Mouse (Mus musculus) G1E (cell line): Measurements from ENCODE around the gene Ahnak. TPM values are rescaled to one million over a fixed set of nuclear protein-coding genes. Genes with fewer than 3 reads are reported as not detected.
A peak's percentile ranks its signal among the peaks of the same experiment; 100 is the strongest.
"Not testable (repeated sequence)": the region's sequence is repeated elsewhere in the genome, so short reads cannot be mapped to it uniquely, and the experiment has no call there.

ENCODE experiments used
- ATAC-seq: 2 replicates; pipeline ENCODE4 v1.8.0; 2016; ENCODE audit warnings: mild to moderate bottlenecking; ENCODE audit not compliant: insufficient number of reproducible peaks, poor library complexity, low FRiP score, severe bottlenecking; ENCODE audit errors: extremely low read depth
- DNase-seq: peaks from one replicate; pipeline ENCODE4 v3.0.0; 2012; ENCODE audit warnings: low spot score
- H3K27me3 ChIP-seq: 2 replicates; pipeline ENCODE4 v1.6.1; 2012; ENCODE audit warnings: mild to moderate bottlenecking, low read length, inconsistent platforms; ENCODE audit not compliant: insufficient read depth
- H3K36me3 ChIP-seq: replicated peaks from 2 replicates; pipeline ENCODE3; 2012; ENCODE audit warnings: mild to moderate bottlenecking, inconsistent platforms
- H3K4me1 ChIP-seq: 2 replicates; pipeline ENCODE4 v1.6.1; 2012; ENCODE audit warnings: low read depth, low read length, inconsistent platforms, mixed read lengths; ENCODE audit not compliant: insufficient read depth
- H3K4me3 ChIP-seq: 2 replicates; pipeline ENCODE4 v1.5.1; 2012; ENCODE audit warnings: low read depth, mild to moderate bottlenecking, inconsistent platforms, low read length, moderate library complexity, mixed read lengths
- H3K9me3 ChIP-seq: replicated peaks from 2 replicates; pipeline ENCODE4 v1.6.1; 2012; ENCODE audit warnings: inconsistent platforms
- CTCF ChIP-seq: IDR thresholded peaks from 2 replicates; pipeline ENCODE4 v1.5.1; 2012; ENCODE audit warnings: low read depth, low read length, inconsistent platforms, mixed read lengths
- GATA1 ChIP-seq: IDR thresholded peaks from 2 replicates; pipeline ENCODE4 v1.6.1; 2012; ENCODE audit warnings: borderline replicate concordance, low read length, inconsistent platforms, mixed read lengths
- GATA2 ChIP-seq: IDR thresholded peaks from 2 replicates; pipeline ENCODE4 v1.6.1; 2012; ENCODE audit warnings: low read depth, low read length, inconsistent platforms, borderline replicate concordance
- POLR2AphosphoS5 ChIP-seq: IDR thresholded peaks from 2 replicates; pipeline ENCODE4 v1.6.1; 2012; ENCODE audit warnings: low read depth, low read length, inconsistent platforms; ENCODE audit not compliant: insufficient replicate concordance
- TAL1 ChIP-seq: conservative IDR thresholded peaks from 2 replicates; pipeline ENCODE4 v1.6.1; 2012; ENCODE audit warnings: low read depth, low read length, inconsistent platforms, mixed read lengths
- polyA plus RNA-seq: library from polyadenylated mRNA; stranded (reverse); fragments of >175 nt; gene quantifications from 2 replicates; pipeline ENCODE4 v1.2.3, GENCODE M21; 2012
- total RNA-seq, 2 experiments: library from RNA; stranded (forward) in 1 of 2; stranded (reverse) in 1 of 2; fragments of 200-1000 nt in 1 of 2; fragments of >200 nt in 1 of 2; fragmentation: Nextera tagmentation in 1 of 2; gene quantifications; 2 replicates each; pipeline ENCODE4 v1.2.3; 2014 to 2017

Ahnak gene
- total and polyA plus RNA-seq, 3 experiments = 10.4 to 124 (median 27.8) TPM

DNA sequence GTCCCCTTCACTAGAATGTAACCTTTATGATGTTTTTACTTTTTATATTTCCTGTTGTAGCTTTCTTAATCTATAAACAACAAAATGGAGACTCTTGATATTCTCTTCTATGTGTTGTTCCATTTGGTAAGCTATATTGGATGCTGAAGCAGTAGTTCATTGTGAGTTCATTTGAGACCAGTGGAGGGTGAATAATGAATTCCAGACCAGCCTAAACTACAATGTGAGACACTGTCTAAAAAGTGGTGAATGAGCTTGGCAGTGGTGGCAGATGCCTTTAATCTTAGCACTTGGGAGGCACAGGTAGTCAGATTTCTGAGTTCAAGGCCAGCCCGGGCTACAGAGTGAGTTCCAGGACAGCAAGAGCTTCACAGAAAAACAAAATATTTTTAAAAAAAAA lies 54.0 kb downstream of the Ahnak start:
- no peak for DNase-seq
- H3K4me3 ChIP-seq = no peak overlapping the region
- H3K4me1 ChIP-seq = peaks cover 72% of the 10 kb centered on the region
- H3K36me3 ChIP-seq = no peaks in the 10 kb centered on the region
- TF ChIP-seq CTCF = no peak
- TF ChIP-seq GATA1 = no peak
- TF ChIP-seq GATA2 = no peak
- TF ChIP-seq TAL1 = no peak
- no peak for TF ChIP-seq POLR2AphosphoS5
- no peaks in the 10 kb centered on the region for H3K9me3 ChIP-seq
- H3K27me3 ChIP-seq = no peaks in the 10 kb centered on the region
- ATAC-seq = no peak

DNA sequence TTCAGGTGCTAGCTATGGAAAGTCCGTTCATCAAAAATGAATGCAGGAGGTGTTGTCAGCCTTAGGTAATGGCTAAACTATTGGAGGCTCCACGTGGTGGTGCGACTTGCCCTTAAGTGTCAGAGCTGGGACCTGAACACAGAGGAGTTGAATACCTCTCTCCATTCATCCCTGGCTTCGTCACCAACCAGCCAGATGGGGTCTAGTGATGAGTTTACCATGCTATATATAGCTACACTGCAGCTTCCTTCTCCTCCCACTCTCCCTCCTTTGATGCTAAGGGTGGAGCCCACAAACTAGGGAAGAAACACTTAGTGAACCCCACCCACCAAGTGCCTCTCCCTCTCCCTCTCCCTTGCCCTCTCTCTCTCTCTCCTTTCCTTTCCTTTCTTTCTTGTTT lies 55.2 kb downstream of the Ahnak start:
- Histone ChIP-seq H3K4me3 (no peak overlapping the region; the same call in 1 of the 2 replicates), H3K9me3 (peaks cover 6% of the 10 kb centered on the region), H3K4me1 (peaks cover 77% of the 10 kb centered on the region), H3K36me3 (peaks cover 3% of the 10 kb centered on the region), H3K27me3 (no peaks in the 10 kb centered on the region)
- TF ChIP-seq GATA2 = no peak
- no peak for TF ChIP-seq CTCF
- TF ChIP-seq TAL1 = no peak
- TF ChIP-seq GATA1 = no peak
- no peak for TF ChIP-seq POLR2AphosphoS5
- ATAC-seq = peak; percentile 34; the same call in 1 of the 2 replicates
- DNase-seq = peak; percentile 28

DNA sequence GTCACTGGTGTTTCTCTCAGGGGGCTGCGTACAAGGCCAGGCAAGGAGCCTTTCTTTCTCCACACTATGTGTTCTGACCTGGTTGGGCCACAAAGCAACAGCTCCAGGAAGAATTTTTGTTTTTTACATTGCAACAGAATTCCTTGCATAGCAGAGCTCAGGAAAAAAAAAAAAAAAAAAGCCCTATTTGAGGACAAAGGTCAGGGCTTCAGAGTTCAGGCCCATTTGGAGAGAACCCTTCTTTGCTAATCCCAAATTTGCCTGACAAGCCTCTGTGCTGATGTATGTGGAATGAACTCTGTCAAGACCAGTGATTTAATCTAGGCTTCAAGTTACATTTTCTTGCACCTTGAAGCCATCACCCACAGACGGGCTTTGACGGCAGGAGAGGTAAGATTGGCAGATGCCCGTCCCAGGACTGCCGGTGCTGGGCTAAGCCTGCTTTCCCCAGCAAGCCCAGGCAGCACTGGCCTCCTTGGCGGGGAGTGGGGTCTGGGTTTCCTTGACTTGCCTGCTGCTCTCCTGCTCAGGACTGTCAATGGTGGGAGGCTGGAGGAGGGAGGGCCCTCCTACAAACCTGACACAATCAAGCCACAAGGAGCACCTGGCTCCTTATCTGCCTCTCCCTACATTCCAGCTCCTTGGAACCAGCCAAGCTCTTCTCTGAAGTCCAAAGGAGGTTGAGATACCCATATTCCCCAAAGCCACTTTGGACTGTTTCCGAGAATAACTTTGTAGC lies 58.3 kb downstream of the Ahnak start:
- Histone ChIP-seq H3K4me1 (peaks cover 79% of the 10 kb centered on the region), H3K27me3 (no peaks in the 10 kb centered on the region), H3K9me3 (peaks cover 9% of the 10 kb centered on the region), H3K4me3 (no peak overlapping the region), H3K36me3 (peaks cover 3% of the 10 kb centered on the region)
- TF ChIP-seq POLR2AphosphoS5 = no peak
- no peak for TF ChIP-seq GATA1
- TF ChIP-seq CTCF = no peak
- TF ChIP-seq TAL1 = no peak
- no peak for TF ChIP-seq GATA2
- DNase-seq (no peak), ATAC-seq (no peak)

DNA sequence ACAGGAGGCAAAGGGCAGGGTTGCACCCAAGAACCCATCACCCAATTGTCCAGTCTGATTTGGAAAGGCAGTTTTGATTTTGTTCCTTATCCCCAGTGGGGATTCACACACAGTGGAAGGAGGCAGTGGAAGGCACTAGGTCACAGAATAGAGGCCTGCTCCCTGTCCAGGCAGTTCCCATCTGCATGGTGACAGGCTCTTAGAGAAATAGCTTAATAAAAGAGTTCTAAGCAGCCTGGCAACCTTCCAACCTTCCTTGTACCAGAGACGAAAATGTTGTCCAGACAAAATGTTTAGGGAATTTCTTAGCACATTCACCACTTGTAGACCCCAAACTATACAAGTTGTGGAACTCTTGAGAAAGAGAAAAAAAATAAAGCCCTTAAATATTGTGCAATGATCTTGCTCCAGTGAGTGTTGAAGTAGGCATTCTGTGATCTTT lies 58.9 kb downstream of the Ahnak start:
- Histone ChIP-seq H3K36me3 (peaks cover 3% of the 10 kb centered on the region), H3K27me3 (no peaks in the 10 kb centered on the region), H3K4me1 (peaks cover 80% of the 10 kb centered on the region), H3K9me3 (peaks cover 9% of the 10 kb centered on the region), H3K4me3 (no peak overlapping the region)
- ATAC-seq = no peak
- TF ChIP-seq GATA2 = no peak
- no peak for TF ChIP-seq GATA1
- TF ChIP-seq POLR2AphosphoS5 = no peak
- TF ChIP-seq TAL1 = no peak
- TF ChIP-seq CTCF = no peak
- no peak for DNase-seq

DNA sequence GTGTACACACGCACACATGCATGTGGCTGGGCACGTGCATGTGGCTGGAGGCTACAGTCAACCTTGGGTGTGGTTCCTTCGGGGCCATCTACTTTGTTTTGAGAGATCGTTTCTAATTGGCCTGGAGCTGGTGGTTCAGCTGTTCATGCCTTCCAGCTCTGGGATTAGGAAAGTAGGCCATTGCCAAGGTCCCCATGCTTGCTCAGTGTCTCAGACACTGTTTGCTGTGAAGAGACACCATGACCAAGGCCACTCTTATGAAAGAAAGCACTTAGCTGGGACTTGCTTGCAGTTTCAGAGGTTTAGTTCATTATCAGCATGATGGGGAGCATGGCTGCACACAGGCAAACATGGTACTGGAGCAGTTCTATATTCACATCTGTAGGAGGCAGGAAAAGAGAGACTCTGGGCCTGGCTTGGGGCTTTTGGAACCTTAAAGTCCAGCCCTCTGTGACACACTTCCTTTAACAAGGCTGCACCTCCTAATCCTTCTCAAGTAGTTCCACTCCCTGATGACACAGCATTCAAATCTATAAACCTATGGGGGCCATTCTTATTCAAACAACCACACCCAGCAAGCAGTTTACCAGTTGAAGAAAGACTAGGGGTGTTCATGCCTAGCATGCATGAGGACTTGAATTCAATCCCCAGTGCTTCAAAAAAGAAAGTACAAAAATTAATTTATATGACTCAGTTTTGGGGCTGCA lies 60.0 kb downstream of the Ahnak start:
- Histone ChIP-seq H3K4me3 (no peak overlapping the region), H3K36me3 (peaks cover 3% of the 10 kb centered on the region), H3K27me3 (no peaks in the 10 kb centered on the region), H3K9me3 (peaks cover 9% of the 10 kb centered on the region), H3K4me1 (peaks cover 80% of the 10 kb centered on the region)
- DNase-seq = no peak
- no peak for ATAC-seq
- no peak for TF ChIP-seq GATA2
- no peak for TF ChIP-seq CTCF
- TF ChIP-seq TAL1 = no peak
- no peak for TF ChIP-seq POLR2AphosphoS5
- TF ChIP-seq GATA1 = no peak

DNA sequence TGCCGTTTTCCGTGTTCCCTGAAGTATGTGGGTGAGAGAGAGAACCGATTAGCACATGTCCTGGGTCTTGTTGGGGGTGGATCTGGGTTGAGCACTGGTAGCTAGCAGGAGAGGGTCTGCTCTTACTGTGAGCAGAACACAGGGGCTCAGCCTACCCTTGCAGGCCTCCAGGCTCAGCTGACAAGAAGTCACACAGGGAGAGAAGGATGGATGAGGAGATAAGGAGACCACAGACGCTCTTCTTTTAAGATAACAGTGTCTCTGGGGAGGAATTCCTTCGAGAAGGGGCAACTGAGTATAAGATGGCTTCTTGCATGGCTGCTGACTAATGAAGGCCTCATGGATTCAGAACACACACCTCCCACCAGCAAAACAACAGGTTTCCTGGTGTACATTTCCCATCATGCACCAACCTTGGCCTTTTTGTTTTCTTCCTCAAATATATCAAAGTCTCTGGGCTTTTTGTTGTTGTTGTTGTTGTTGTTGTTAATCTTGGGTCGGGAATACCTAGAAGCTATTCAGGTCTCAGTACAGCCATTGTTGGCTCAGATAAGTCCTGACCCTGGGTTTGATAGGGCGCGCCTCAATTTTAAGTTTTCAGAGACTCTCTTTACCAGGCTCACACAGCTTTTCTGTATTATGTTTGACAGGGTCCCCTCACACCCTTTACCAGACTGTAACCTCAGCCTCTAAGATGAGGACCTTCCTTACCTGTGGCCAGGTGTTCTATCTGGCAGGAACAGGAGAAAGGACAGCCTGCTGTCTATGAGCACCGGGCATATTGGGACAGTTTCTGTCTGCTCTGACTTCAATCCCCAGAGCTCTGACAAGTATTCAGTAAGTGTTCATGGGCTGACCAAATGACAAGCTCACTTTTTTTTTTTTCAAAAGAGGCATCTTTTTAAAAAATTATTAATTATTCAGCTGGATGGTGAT lies 61.5 kb downstream of the Ahnak start:
- DNase-seq (peak; percentile 78), ATAC-seq (peak; percentile 90)
- TF ChIP-seq GATA2 (no peak), TAL1 (peak; percentile 97), POLR2AphosphoS5 (no peak)
- H3K4me1 ChIP-seq = peaks cover 78% of the 10 kb centered on the region
- peaks cover 3% of the 10 kb centered on the region for H3K36me3 ChIP-seq
- H3K27me3 ChIP-seq = no peaks in the 10 kb centered on the region
- H3K4me3 ChIP-seq = 0 out of 2 replicates have a peak overlapping the region, but pooled peaks have one; percentile 30
- H3K9me3 ChIP-seq = peaks cover 9% of the 10 kb centered on the region

DNA sequence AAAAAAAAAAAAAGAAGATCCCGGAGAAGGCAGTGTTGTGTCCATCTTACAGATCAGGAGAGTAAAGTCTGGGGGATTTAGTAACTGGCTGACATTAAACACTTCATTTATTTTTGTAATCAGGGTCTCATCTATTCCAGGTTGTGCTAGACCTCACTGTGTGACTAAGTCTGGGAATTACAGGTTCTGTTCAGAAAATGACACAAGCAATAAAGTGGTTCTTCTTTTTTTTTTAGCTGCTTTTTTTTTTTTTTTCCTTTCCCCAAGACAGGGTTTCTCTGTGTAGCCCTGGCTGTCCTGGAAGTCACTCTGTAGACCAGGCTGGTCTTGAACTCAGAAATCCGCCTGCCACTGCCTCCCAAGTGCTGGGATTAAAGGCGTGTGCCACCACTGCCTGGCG lies 62.9 kb downstream of the Ahnak start:
- DNase-seq, H3K9me3 ChIP-seq, H3K27me3 ChIP-seq, H3K4me3 ChIP-seq, ATAC-seq, H3K36me3 ChIP-seq: not testable (repeated sequence)
- peaks cover 80% of the 10 kb centered on the region for H3K4me1 ChIP-seq
